Mouse (Mus musculus) WW6 (cell line): Measurements from ENCODE around the gene Tenm3.
A peak's percentile ranks its signal among the peaks of the same experiment; 100 is the strongest.
"Not testable (repeated sequence)": the region's sequence is repeated elsewhere in the genome, so short reads cannot be mapped to it uniquely, and the experiment has no call there.

Source experiments
- DNase-seq: peaks from one replicate; pipeline ENCODE4 v3.0.0-alpha.2; 2013; ENCODE audit warnings: low read depth, low spot score

Tenm3 gene

DNA sequence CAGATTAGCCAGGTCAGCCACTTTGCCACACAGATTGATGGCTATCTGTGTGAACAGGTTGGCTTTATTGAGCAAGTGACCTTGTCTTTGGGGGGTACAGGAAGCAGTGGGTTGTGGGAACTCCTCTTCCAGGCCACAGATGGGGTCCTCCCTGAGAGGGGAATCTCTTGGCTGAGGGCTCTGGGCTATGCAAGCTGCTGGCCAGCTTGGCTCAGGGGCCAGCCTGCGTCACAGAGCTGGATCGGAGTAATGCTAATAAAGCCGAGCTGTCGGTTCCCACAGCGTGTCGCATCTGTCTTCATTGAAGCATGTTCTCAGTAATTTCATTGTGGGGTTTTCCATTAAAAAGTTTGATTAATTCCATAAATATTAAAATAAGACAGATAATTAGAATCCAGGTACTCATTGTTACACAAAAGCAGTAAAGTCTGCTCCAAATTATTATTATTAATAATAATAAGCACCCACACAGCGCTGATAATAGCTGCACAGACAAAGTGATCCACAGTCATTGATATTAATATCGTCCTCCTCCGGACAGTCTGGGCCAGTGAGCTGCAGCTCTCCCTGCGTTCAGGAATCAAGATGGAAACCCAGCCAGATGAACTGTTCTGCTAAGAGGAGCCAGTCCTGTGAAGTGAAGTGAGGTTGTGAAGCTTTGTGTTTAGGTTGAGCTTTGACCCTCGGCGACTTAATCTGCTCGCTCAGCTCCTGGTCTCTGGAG, 639.5 kb downstream of the Tenm3 start:
- DNase-seq: no peak

DNA sequence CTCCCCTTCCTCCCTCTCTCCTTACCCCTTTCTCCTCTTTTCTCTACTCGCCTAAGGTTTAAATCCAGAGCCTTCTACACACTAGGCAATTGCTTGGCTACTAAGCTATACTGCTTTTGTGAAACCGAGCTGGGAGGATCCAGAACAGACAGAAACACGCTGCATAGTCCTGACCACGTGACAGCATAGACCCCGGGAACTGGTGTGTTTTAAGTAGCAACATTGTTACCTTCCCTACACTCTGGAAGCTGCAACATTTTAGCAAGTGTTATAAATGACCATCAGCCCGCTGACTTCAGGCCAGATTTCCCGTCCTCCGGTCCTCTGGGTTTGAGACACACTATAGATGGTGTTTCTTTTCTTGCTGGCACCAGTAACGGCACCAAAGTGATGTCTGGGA, 640.1 kb downstream of the Tenm3 start:
- no peak for DNase-seq

DNA sequence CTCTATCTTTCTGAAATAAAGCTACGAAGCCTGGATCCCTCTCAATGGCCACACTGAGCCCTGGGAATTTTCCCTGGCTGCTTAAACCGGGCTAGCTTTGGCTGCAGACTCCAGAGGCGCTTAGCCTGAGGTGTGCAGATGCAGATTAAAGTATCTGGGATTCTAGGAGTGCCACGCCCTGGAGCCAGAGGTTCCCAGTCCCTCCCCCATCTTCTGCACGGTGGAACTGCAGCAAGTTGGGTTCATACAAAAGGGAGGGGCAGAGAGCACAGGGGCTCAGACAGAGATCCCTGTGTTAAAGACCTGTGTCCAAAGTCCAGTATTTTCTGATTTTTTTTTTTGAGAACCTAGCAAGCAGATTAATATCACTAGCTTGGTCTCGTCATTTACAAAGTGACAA, 640.6 kb downstream of the Tenm3 start:
- DNase-seq: no peak

DNA sequence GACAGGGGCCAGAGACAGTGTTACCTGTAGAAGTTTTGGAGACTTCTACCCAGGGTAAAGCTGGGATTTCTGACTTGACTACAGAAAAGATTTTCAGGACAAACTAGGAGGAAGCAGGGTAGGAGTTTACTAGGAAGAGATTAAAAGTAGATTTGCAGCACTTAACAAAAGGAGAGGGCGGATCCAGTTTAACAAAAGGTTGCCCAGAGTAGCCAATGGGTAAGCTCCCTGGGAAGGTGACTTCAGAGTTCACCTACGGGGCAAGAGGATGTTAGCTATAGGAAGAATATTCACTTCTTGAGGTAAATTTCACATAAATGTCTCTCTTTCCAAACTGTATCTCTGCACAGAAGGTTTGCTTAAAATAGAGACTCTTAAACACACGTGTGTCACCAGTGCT, 641.1 kb downstream of the Tenm3 start:
- no peak for DNase-seq

DNA sequence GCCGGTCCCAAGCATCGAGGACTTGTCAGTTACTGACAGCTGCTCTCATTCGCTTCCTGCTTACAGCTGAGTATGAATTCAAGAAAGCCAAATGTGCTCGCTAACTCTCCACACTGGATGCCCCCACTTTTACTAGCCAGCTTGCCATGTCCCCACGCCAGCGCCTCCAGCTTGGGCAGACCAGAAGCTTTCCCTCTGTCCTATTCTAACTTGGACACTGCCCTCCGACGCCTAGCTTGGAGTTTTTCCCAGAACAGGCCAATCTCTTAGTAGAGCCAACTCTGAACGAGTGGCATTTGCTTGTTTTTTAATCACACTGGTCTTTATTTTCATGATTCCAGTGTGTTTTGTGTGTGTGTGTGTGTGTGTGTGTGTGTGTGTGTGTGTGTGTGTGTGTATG, 644.6 kb downstream of the Tenm3 start:
- no peak for DNase-seq

DNA sequence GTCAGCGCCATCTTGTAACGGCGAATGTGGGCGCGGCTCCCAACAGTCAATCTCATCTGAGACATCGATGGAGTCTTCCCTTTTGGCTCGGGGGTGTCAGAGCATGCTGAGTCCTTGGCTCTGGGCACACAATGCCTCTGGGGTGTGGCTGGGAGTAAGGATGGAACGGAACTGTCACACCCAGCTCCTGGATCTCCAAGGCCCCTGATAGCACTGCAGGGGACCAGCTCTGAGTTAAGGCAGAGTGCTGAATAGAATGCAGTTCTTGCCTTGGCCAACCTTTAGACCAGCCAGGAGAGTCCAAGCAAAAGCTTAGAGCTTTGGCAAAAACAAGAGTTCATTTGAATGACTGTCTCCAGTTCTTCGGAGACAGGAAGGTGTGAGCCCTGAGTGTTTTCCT, 647.8 kb downstream of the Tenm3 start:
- DNase-seq: no peak

DNA sequence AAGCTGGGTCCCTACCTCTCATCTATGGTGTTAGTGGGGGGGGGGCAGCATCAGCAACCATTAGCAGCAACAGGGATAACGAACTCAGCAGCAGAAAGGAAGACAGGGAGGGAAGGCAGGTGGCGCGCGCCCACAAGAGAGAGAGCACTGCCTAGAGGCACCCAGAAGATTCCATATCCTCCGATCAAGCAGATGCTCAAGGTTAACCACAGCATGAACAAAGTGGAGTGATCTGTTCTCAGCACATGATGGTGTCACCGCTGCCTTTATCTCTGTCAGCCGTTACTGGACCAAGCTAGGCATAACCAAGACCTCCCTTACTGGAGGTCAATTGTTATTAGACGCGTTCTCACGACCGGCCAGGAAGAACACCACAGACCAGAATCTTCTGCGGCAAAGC, 655.2 kb downstream of the Tenm3 start:
- no peak for DNase-seq

DNA sequence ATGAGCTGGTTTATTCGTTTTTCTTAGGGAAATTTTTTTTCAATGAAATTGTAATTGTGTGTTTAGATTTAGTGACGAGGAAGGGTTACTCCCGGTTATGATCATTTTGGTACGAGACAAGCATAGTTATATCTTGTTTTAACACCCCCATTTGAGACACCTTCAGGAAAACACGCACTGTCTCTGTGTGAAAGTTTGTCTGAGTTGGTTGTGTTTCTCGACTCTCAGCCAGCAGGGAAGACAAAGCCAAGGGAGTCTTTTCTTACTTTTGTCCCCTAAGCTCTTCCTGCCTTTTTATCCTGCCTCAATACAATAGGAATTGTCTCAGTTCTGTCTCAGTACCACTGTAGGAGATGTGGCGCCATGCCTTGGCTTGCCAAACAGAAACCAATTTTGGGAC, 660.0 kb downstream of the Tenm3 start:
- no peak for DNase-seq

DNA sequence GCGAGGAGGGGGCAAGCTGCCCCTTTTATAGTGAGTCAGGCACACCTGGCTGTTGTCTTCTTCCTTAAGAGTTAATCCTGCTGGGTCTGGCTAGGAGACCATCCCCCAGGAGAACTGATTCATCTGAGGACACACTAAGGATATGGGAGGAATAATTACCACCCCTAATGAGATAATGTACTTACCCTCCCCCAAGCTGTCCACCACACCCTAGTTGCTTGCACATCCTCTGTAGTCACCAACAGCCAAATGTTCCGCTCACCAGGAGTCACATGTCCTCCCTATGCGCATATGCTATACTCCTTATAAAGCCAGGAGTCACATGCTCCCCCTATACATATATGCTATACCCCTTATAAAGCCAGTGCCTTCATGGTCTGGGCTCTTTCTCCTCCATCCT, 662.8 kb downstream of the Tenm3 start:
- DNase-seq: no peak

DNA sequence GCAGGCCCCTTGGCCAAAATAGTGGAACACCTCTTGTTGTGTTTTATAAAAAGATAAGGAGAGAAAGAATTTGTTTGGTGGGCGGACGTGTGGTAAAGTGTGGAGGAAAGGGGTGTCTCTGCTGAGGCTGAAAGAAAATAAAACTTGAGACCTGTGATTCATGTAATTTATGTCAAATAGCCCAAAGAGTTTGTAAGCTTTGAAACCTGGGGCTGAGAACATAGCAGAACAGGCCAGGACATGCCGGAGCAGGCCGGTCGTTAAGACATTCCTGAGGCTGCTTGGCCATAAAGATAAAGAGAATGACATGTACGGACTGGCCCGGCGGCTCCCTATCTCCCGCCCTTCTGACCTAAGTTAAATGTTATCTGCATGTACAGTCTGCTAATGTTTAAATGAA, 663.6 kb downstream of the Tenm3 start:
- not testable (repeated sequence) for DNase-seq

DNA sequence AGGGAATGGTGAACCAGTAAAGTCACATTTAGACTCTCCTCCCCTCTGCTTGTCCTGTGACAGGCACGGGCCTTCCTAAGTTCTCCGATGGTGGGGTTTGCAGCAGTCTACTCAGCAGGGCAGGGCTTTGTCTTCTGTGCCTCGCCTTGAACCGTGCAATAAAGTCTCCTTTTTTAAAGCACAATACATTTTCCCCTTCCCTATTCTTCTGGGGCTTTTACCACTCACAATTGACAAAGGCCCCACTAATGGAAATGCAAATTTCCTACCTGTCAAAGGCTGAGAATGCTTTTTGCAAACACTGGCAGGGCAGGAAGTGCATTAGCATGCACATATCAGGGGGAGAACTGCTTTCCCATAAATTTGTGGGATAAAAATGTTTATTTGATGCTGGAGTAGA, 664.8 kb downstream of the Tenm3 start:
- DNase-seq: peak; percentile 22

DNA sequence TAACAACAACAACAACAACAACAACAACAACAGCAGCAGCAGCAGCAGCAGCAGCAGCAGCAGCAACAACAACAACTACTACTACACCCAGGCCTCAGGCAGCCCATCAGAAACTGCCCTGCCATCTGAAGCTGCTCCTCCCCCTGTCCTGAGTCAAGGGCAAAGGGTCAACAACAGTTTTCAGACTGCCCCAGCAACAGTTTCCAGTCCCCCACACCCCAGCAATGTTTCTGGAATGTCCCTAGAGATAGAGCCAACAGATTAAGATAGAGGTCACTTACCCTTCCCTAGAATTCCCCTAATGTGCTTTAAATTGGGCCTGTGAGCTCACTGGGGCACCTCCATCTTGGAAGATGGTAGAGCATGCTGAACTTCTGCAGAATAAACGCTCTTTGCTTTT, 665.9 kb downstream of the Tenm3 start:
- DNase-seq: no peak
